Mouse (Mus musculus) bone marrow, adult 2 months (tissue): ENCODE measurements around the gene Mpo.

Source experiments
- CTCF ChIP-seq: fragments of 200-500 bp; IDR thresholded peaks from 2 replicates; pipeline ENCODE4 v1.5.1; 2011; ENCODE audit warnings: low read length, control low read depth; ENCODE audit not compliant: control insufficient read depth, insufficient read depth
- POLR2A ChIP-seq: fragments of 200-500 bp; IDR thresholded peaks from 2 replicates; pipeline ENCODE4 v1.6.1; 2011; ENCODE audit warnings: low read depth, mild to moderate bottlenecking, control low read depth, low read length, borderline replicate concordance; ENCODE audit not compliant: control insufficient read depth

DNA sequence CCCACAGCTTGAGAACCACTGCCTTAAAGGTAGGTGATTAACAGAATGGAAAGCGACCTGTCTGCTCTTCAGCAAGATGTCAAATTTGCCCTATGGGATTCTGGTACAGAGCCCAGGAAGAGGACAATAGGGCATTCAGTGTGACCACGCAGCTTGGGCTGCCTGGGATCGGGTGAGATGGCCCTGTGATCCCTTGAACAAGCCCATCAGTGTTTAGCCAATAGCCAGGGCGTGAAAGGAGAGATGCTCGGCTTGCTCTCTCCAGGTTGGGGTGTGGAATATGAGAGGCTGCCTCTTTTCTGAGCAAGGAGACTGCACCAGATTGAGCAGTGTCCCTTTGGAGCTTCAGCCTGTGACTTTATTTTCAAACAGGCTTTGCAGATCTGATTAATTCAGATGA, 28.1 kb downstream of the Mpo start:
- no peak for TF ChIP-seq POLR2A
- TF ChIP-seq CTCF = no peak
